Mouse (Mus musculus): ENCODE measurements at regions not wholly inside any gene's neighbourhood (a gene's known extent, or its start where the extent isn't known, plus 50 kb on each side); places are given as distances from the start of the nearest gene placed in this dataset.

DNA sequence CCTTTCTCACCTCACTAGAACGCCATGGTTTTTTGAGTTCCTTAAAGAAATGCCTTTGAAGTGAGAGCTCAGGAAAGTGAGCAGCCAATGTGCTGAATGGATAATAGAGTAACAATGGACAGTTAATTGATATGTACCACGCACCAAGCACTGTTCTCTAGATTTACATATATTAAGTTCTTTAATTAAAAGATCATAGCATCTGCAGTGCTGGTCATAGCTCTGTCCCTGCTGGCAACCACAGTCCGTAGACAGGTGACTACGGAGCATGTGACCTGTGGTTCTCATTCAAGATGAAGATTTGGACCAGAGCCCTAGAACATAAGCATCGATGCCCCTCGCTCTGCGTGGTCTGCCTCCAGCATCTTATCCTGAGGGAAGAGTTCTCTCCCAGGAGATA is 378.5 kb downstream of the Rapgef2 start:
- in situ Hi-C loops (cut with MboI, MseI), result no loop called here

- in situ Hi-C loops (cut with MboI, MseI), result no loop called here
These were observed 384.4 kb downstream of the Rapgef2 start for GRCm38 (mm10) chr3:78901838-78902484.

DNA sequence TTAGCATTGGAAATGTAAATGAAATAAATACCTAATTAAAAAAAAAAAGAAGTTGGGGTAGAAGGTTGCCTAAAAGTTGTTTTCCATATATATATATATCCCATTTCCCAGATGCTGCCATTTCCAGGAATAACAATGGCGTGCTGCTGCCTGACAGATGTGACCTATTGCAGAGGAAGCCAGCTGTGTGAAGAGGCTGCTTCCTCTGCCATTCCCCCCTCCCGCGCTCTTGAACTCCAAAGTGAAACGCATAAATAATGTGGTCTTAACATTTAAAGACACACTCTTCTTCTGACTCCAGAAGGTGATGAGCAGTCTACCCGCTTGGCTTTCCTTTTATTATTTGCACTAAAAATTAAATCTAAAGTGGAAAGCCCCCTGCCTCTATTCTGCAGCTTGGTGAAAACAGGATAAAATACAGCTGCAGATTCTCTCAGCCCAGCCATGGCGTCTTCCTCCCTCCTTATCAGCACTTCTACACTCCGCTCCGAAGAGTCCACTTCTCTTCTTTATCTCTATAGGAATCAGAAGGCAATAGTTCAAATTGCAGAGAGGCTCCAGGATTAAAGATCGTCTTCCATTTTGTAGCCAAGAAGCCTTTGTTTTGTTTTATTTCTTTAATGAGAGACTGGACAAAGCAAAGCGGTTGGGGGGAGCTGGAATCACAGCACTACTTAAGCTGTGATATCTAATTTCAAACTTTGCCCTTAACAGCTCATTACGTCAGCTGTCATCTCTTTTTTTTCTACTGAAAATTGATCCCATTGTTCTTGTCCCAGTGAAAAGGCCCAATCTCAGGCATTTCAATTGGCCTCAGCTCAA is 385.1 kb downstream of the Rapgef2 start:
- in situ Hi-C loops (cut with MboI, MseI), result no loop called here

DNA sequence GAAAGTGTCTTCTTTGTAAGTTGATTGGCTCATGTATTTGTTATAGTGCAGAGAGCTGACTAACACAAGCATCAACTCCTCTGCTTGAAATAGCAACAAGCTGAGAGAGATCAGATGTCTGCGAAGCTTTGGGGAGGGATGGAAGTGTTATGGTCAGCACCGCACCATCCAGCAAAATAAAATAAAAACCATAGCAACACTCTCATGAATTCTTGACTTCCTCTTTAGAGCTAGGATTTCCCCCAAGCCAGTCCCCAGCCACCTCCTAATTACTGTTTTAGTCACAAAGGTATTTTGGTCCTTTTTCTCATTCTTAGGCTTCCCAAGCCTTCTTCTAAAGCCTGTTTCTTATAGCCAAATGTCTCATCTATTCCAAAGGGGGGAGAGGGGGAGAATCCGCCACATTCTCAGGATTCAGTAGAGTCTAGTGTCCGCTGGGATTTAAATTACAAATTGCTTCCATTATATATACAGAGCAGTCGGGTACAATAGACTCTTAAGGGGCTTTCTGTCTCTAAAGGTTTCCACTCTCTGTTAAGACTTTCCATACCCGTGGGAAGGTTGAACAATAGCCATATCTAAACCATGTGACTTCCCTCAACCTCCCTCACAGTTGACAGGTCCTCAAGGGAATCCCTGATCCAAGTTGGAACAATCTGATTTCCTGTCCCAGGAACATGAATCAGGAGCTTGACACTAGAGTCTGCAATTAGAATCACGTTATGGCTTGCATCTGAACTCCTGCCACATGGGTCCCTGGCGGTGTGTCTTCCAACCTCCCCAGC is 386.7 kb downstream of the Rapgef2 start:
- in situ Hi-C loops (cut with MboI, MseI), result no loop called here

DNA sequence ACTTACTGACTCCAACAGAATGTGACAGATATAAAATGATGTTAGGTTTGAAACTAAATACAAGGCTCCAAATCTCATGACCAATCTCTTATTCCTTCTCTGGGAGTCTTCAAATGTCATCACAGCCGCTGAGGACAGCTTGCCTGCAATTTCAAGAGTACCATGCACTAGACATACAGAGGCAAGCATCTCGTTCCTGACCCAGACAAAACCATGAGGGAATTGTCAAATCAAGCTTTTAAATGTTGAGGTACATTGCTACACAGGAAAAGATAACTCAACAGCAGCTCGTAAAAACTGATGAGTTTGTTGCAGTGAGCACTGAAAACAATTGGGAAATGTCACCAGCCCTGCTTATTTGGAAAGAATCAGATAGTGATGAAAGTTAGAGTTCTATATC is 397.0 kb downstream of the Rapgef2 start:
- in situ Hi-C loops (cut with MboI, MseI), result loop anchor here (10.0 kb wide), 1 partner anchor 1435 kb away; no protein-coding TSS in a partner anchor

DNA sequence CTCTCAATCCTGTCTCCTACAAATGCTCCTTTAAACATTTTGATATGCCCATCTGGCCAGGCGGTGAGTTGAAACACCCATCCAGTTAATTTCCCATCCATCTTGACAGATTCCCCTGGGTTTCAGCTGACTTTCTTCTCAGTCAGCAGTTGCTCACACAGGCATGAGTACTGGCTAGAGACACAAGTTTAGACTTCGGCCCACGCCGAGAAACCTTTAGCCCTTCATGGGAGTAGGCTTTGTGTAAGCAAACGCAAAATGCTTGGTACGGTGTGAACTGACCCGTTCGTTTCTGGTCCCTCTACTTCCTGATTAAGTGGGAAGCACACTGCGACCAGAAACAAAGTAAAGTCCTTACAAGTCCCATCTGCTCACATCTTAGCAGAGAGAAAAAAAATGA is 401.6 kb downstream of the Rapgef2 start:
- in situ Hi-C loops (cut with MboI, MseI), result loop anchor here (10.0 kb wide), 1 partner anchor 1430 kb away; no protein-coding TSS in a partner anchor

GRCm38 (mm10) chr3:78884029-78884428 is 402.3 kb downstream of the Rapgef2 start:
- in situ Hi-C loops (cut with MboI, MseI), result loop anchor here (10.0 kb wide), 1 partner anchor 1429 kb away; no protein-coding TSS in a partner anchor

DNA sequence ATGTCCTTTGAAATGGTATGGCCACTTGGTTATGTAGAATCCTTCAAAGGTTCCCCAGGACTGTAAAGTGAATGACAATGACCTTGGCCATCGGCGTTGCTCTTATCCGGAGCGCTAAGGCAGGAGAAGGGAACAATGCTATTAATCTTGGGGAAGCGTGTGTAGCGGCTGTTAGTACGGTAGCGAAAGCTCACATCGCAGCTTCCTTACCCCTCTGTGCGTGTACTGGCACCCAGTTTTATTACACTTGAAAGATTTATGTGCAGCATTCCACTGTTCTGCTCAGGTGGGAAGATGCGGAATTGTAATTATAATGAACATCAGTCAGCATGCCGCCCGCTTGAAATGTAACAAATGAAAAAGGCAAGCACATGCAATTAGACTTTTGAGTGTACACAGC is 406.2 kb downstream of the Rapgef2 start:
- in situ Hi-C loops (cut with MboI, MseI), result loop anchor here (10.0 kb wide), 1 partner anchor 1425 kb away; no protein-coding TSS in a partner anchor

- in situ Hi-C loops (cut with MboI, MseI), result no loop called here
These were observed 409.0 kb downstream of the Rapgef2 start for GRCm38 (mm10) chr3:78877323-78877722.

- in situ Hi-C loops (cut with MboI, MseI), result no loop called here
These were observed 419.4 kb downstream of the Rapgef2 start for GRCm38 (mm10) chr3:78866896-78867295.

DNA sequence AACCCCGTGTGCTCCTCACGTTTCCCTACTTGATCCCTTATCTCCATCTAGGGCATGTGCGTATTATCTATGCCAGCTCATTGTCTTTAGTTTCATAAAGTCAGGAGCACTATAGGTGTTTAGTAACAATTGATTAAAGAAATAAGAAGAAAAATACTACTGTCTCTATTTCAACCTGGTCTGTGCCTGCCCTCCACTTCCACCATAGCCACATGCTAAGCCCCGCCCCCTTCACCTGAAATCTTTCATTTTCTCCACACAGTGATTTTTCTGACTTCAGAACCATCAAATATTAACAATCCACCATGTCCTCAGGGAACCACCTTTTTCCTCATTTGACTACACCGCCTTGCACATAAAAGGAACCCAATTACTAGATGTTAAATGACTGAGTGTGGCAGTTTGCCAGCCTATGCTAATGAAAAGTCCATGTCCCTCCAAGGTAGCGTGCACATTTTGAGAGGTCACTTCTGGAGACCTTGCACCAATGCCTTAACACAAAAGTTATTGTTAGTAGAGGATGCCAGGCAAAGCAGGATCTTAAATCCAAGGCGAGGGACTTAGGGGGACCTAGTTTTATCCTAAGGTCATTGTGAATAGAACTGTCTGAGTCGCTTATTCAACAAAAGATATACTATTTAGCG is 420.1 kb downstream of the Rapgef2 start:
- in situ Hi-C loops (cut with MboI, MseI), result no loop called here

DNA sequence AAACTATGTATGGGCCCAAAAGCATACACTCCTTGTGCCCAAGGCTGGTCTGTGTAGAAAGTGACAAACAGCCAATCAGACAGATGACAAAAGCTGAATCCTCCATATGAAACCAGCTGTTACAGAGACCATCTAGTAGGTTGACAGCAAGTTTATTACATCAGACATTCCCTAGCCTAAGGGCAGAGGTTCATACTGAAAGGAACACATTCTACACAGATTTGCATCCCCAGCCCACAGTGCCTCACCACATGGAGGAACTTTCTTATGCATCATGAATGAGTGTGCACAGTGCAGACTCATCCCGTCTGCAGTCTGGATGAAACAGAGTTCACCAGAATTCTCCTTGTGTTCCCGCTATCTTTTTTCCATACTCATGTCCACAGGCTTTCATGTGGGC is 423.3 kb downstream of the Rapgef2 start:
- in situ Hi-C loops (cut with MboI, MseI), result no loop called here

DNA sequence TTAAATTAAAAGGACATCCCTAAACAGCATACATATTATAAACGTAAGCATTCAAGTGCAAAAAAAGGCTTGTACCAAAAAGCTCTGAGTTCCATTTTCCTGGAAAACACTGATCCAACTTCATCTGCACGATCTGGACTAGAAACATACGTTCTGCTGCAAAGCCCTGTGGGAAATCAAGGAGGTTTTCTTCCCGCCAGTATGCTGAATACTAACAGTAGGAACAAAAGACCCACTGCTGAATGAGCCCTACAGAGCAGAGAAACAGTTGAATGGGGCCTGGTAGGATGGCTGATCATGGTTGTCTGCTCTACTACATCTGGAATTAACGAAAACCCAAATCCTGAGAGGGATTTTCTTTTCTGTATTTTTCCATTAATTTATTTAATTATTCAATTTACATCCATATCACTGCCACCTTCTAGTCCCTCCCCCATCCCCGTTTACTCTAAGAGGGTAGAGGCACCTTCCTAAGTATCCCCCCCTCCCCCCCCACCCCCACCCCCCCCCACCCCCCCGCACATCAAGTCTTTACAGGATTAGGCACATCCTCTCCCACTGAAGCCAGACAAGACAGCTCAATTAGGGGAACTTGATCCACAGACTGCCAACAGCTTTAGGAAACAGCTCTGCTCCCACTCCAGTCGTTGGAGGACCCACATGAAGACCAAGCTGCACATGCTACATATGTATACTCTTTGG is 439.5 kb downstream of the Rapgef2 start:
- in situ Hi-C loops (cut with MboI, MseI), result no loop called here

DNA sequence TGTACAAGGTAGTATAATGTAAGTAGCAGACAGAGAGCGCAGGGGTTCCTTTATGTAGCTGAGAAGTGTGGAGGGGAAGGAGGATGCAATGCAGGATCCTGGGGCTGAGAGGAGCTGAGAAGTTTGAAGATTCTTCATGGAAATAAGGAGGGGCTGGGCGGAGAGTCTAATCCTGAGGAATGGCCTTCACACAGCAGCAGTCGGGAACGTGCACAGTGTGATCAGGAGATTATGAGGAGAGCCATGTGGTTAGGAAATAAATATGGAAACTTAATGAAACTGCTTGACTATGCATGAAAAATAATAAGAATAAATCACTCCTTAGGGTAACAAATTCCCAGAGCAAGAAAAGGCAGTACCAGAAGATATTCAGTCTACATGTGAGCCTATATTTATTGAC is 445.1 kb downstream of the Rapgef2 start:
- in situ Hi-C loops (cut with MboI, MseI), result no loop called here

GRCm38 (mm10) chr3:78836824-78837223 is 449.5 kb downstream of the Rapgef2 start:
- in situ Hi-C loops (cut with MboI, MseI), result no loop called here

- in situ Hi-C loops (cut with MboI, MseI), result no loop called here
These were observed 460.8 kb downstream of the Rapgef2 start for GRCm38 (mm10) chr3:78825505-78825904.

- in situ Hi-C loops (cut with MboI, MseI), result no loop called here
These were observed 473.9 kb downstream of the Rapgef2 start for GRCm38 (mm10) chr3:78812425-78812824.

- in situ Hi-C loops (cut with MboI, MseI), result no loop called here
These were observed 475.7 kb downstream of the Rapgef2 start for GRCm38 (mm10) chr3:78810431-78811152.

DNA sequence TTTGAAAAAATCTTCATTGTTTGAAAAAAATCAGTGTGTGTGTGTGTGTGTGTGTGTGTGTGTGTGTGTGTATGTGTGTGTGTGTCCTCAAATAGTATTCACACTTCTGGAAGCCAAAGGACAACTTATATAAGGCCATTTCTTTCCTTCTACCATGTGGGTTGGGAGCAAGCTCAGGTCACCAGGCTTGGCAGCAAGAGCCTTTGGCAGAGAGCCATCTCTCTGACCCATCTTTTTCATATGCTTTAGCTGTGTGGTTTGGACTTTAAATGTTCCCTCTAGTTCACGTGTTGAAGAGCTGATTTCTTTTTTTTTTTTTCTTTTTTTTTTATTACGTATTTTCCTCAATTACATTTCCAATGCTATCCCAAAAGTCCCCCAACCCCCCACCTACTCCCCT is 483.1 kb downstream of the Rapgef2 start:
- in situ Hi-C loops (cut with MboI, MseI), result no loop called here

DNA sequence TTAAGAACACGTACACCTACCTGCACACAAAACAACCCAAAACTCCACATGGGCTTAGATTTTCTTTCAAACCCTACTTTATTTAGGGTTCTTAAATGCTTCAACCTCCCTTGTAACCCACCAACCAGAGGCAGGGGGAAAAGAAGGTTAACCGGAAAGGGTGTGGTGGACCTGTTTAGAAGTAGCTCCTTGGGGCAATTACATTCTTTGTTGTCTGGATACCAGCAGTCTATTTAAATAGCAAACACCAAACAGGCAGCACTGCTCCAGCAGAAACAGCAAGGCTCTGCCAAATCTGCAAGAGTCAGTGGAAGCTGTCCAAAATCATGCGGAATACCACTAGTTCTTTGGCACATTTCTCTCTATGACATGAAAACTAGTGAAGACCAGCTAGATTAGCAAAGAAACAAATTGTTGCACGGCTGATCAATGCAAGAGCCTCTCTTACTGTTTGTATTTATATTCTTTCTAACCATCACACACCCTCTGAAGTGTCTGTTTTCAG is 490.3 kb downstream of the Rapgef2 start:
- in situ Hi-C loops (cut with MboI, MseI), result no loop called here

Data from T-helper 2 cell (primary cell).